Mouse (Mus musculus): Measurements from ENCODE around the gene Pim3. TPM values are rescaled to one million over a fixed set of nuclear protein-coding genes. Genes with fewer than 3 reads are reported as not detected.

Pim3 gene
- polyA plus RNA-seq, 1 experiment from 2014 or later = 69.4 TPM

GRCm38 (mm10) chr15:88858141-88858541 lies 3.8 kb upstream of the Pim3 start:
- Histone ChIP-seq H3K4me2 (replicated peaks; ENCODE audit: low read depth) (no peak overlapping the region), H3K4me3 (ENCODE audit: low read depth, low read length) (no peak overlapping the region), H3K9ac (ENCODE audit: low read length) (no peak overlapping the region), H3K4me1 (replicated peaks; ENCODE audit: control insufficient read depth, insufficient read depth) (peaks cover 6% of the 10 kb centered on the region), H3K36me3 (ENCODE audit: control insufficient read depth, insufficient read depth, low read length) (no peaks in the 10 kb centered on the region), H3K9me3 (ENCODE audit: control insufficient read depth, low read length) (no peaks in the 10 kb centered on the region), H3K27me3 (ENCODE audit: control insufficient read depth, insufficient read depth, low read length) (no peaks in the 10 kb centered on the region), H3K27ac (replicated peaks) (no peak overlapping the region)
- no peak for TF ChIP-seq CTCF (IDR thresholded peaks at IDR 0.05; ENCODE audit: low read depth)
- TF ChIP-seq EP300 (optimal IDR thresholded peaks at IDR 0.05) = no peak
- ATAC-seq (ENCODE audit: low FRiP score, low TSS enrichment) (no peak), DNase-seq (ENCODE audit: low spot score) (no peak)
- WGBS = 66% methylated on average over 3 of the region's 3 CpGs

- Histone ChIP-seq H3K9ac (ENCODE audit: low read length) (no peak overlapping the region), H3K9me3 (ENCODE audit: control insufficient read depth, low read length) (no peaks in the 10 kb centered on the region), H3K27ac (replicated peaks) (no peak overlapping the region), H3K4me1 (replicated peaks; ENCODE audit: control insufficient read depth, insufficient read depth) (peaks cover 6% of the 10 kb centered on the region), H3K27me3 (ENCODE audit: control insufficient read depth, insufficient read depth, low read length) (no peaks in the 10 kb centered on the region), H3K4me2 (replicated peaks; ENCODE audit: low read depth) (no peak overlapping the region), H3K4me3 (ENCODE audit: low read depth, low read length) (no peak overlapping the region), H3K36me3 (ENCODE audit: control insufficient read depth, insufficient read depth, low read length) (no peaks in the 10 kb centered on the region)
- WGBS = 75% methylated on average over 2 of the region's 2 CpGs
- ATAC-seq (ENCODE audit: low FRiP score, low TSS enrichment) = no peak
- no peak for TF ChIP-seq CTCF (IDR thresholded peaks at IDR 0.05; ENCODE audit: low read depth)
- TF ChIP-seq EP300 (optimal IDR thresholded peaks at IDR 0.05) = no peak
- DNase-seq (ENCODE audit: low spot score) = no peak
Observed at GRCm38 (mm10) chr15:88858707-88859106, 3.3 kb upstream of the Pim3 start.

GRCm38 (mm10) chr15:88859206-88859970 lies 2.6 kb upstream of the Pim3 start:
- peaks cover 6% of the 10 kb centered on the region for H3K4me1 ChIP-seq (replicated peaks; ENCODE audit: control insufficient read depth, insufficient read depth)
- H3K4me2 ChIP-seq (replicated peaks; ENCODE audit: low read depth) = no peak overlapping the region
- ATAC-seq (ENCODE audit: low FRiP score, low TSS enrichment) (no peak), DNase-seq (ENCODE audit: low spot score) (no peak)
- WGBS = 70% methylated on average over 8 of the region's 8 CpGs
- H3K4me3 ChIP-seq (ENCODE audit: low read depth, low read length) = no peak overlapping the region
- H3K9ac ChIP-seq (ENCODE audit: low read length) = no peak overlapping the region
- H3K36me3 ChIP-seq (ENCODE audit: control insufficient read depth, insufficient read depth, low read length) = peaks cover 1% of the 10 kb centered on the region
- no peaks in the 10 kb centered on the region for H3K27me3 ChIP-seq (ENCODE audit: control insufficient read depth, insufficient read depth, low read length)
- TF ChIP-seq EP300 (optimal IDR thresholded peaks at IDR 0.05) (no peak), CTCF (IDR thresholded peaks at IDR 0.05; ENCODE audit: low read depth) (no peak)
- H3K9me3 ChIP-seq (ENCODE audit: control insufficient read depth, low read length) = no peaks in the 10 kb centered on the region
- no peak overlapping the region for H3K27ac ChIP-seq (replicated peaks)

GRCm38 (mm10) chr15:88860781-88861180 lies 1.2 kb upstream of the Pim3 start:
- no peak for TF ChIP-seq CTCF (IDR thresholded peaks at IDR 0.05; ENCODE audit: low read depth)
- no peak for TF ChIP-seq EP300 (optimal IDR thresholded peaks at IDR 0.05)
- no peak for DNase-seq (ENCODE audit: low spot score)
- no peak for ATAC-seq (ENCODE audit: low FRiP score, low TSS enrichment)
- Histone ChIP-seq H3K36me3 (ENCODE audit: control insufficient read depth, insufficient read depth, low read length) (peaks cover 12% of the 10 kb centered on the region), H3K27ac (replicated peaks) (no peak overlapping the region), H3K27me3 (ENCODE audit: control insufficient read depth, insufficient read depth, low read length) (no peaks in the 10 kb centered on the region), H3K4me3 (ENCODE audit: low read depth, low read length) (no peak overlapping the region), H3K4me1 (replicated peaks; ENCODE audit: control insufficient read depth, insufficient read depth) (peaks cover 4% of the 10 kb centered on the region), H3K4me2 (replicated peaks; ENCODE audit: low read depth) (no peak overlapping the region), H3K9ac (ENCODE audit: low read length) (no peak overlapping the region), H3K9me3 (ENCODE audit: control insufficient read depth, low read length) (no peaks in the 10 kb centered on the region)
- WGBS = 94% methylated on average over 3 of the region's 3 CpGs

- Histone ChIP-seq H3K4me2 (replicated peaks; ENCODE audit: low read depth) (peak overlapping the region; percentile 83), H3K27ac (replicated peaks) (peak overlapping the region; percentile 98), H3K4me3 (ENCODE audit: low read depth, low read length) (peak overlapping the region; percentile 91), H3K9ac (ENCODE audit: low read length) (peak overlapping the region; percentile 95), H3K9me3 (ENCODE audit: control insufficient read depth, low read length) (no peaks in the 10 kb centered on the region), H3K27me3 (ENCODE audit: control insufficient read depth, insufficient read depth, low read length) (no peaks in the 10 kb centered on the region), H3K4me1 (replicated peaks; ENCODE audit: control insufficient read depth, insufficient read depth) (peaks cover 4% of the 10 kb centered on the region), H3K36me3 (ENCODE audit: control insufficient read depth, insufficient read depth, low read length) (peaks cover 12% of the 10 kb centered on the region)
- ATAC-seq (ENCODE audit: low FRiP score, low TSS enrichment) (0 out of 2 replicates have a peak, but pooled peaks have one; percentile 1), DNase-seq (ENCODE audit: low spot score) (peak; percentile 83)
- no peak for TF ChIP-seq EP300 (optimal IDR thresholded peaks at IDR 0.05)
- peak; percentile 23; the same call in 1 of the 2 replicates for TF ChIP-seq CTCF (IDR thresholded peaks at IDR 0.05; ENCODE audit: low read depth)
- WGBS = 1% methylated on average over 86 of the region's 98 CpGs
Observed at GRCm38 (mm10) chr15:88862881-88863694, 1.1 kb downstream of the Pim3 start.

Data from stomach, postnatal 0 days (tissue).